Mouse (Mus musculus) kidney, adult 2 months (tissue): ENCODE results near the gene Clrn1. TPM values are rescaled to one million over a fixed set of nuclear protein-coding genes. Genes with fewer than 3 reads are reported as not detected.

Experiments used
- DNase-seq: peaks from one replicate; pipeline ENCODE4 v3.0.0; 2021
- H3K27ac ChIP-seq: fragments of 200-500 bp; 2 replicates; pipeline ENCODE4 v1.5.1; 2012; ENCODE audit warnings: low read depth, low read length, control low read depth, inconsistent platforms; ENCODE audit not compliant: insufficient read depth
- H3K27me3 ChIP-seq: fragments of 200-500 bp; replicated peaks from 2 replicates; pipeline ENCODE4 v1.6.1; 2012; ENCODE audit warnings: mild to moderate bottlenecking, moderate library complexity, low read length, inconsistent platforms; ENCODE audit not compliant: control insufficient read depth, insufficient read depth
- H3K36me3 ChIP-seq: fragments of 200-500 bp; 2 replicates; pipeline ENCODE4 v1.6.1; 2012; ENCODE audit warnings: mild to moderate bottlenecking, moderate library complexity, low read length, inconsistent platforms; ENCODE audit not compliant: control insufficient read depth, insufficient read depth
- H3K4me1 ChIP-seq: fragments of 200-500 bp; 2 replicates; pipeline ENCODE4 v1.6.1; 2011; ENCODE audit warnings: low read length; ENCODE audit not compliant: control insufficient read depth, insufficient read depth
- H3K4me3 ChIP-seq: fragments of 200-500 bp; 2 replicates; pipeline ENCODE4 v1.5.1; 2011; ENCODE audit warnings: mild to moderate bottlenecking, low read depth, low read length, control low read depth; ENCODE audit not compliant: insufficient read depth
- CTCF ChIP-seq: fragments of 200-500 bp; conservative IDR thresholded peaks from 2 replicates; pipeline ENCODE4 v1.5.1; 2011; ENCODE audit warnings: low read depth, mild to moderate bottlenecking, control low read depth, low read length, moderate library complexity, mixed read lengths; ENCODE audit not compliant: insufficient read depth, insufficient read length
- POLR2A ChIP-seq: fragments of 200-500 bp; IDR thresholded peaks from one replicate; pipeline ENCODE4 v1.6.1; 2011; ENCODE audit warnings: low read depth, low read length, control low read depth
- WGBS: fragments of 180-500 bp; shearing (Covaris S2); methylation state at CpG from one replicate; pipeline ENCODE4 v1.1.7; 2018; 5-methylcytosine and 5-hydroxymethylcytosine counted together
- polyA plus RNA-seq: library from polyadenylated mRNA; depleted of rRNA; stranded (reverse); fragments of >200 nt; gene quantifications from 2 replicates; pipeline ENCODE4 v1.2.3, GENCODE M21; 2012

Clrn1 gene
- polyA plus RNA-seq, 1 experiment: not detected

DNA sequence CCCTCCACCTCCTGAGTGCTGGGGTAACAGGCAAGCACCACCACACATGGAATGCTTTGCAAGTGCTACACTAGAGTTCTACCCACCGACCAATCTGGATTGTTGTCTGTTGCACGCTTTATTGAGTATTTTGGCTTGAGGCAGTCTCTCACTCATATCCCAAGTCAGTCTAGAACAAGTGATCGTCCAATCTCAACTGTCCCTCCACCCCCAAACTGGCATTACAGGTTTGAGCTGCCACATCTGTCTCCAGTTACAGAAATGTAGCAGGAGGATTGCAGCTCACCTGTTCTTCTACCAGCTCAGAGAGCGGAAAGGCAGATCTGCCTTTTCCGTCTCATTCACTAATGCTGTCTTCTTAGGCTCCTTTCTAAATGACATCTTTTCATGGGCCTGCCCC lies 10.0 kb upstream of the Clrn1 start:
- 90% methylated on average over 5 of the region's 5 CpGs for WGBS
- no peaks in the 10 kb centered on the region for H3K27me3 ChIP-seq
- no peak overlapping the region for H3K27ac ChIP-seq
- H3K36me3 ChIP-seq: no peaks in the 10 kb centered on the region
- TF ChIP-seq CTCF (no peak), POLR2A (no peak)
- H3K4me1 ChIP-seq: no peaks in the 10 kb centered on the region
- DNase-seq: no peak
- H3K4me3 ChIP-seq: no peak overlapping the region

GRCm38 (mm10) chr3:58894529-58894928 lies 9.4 kb upstream of the Clrn1 start:
- 74% methylated on average over 3 of the region's 3 CpGs for WGBS
- TF ChIP-seq CTCF: no peak
- no peak for TF ChIP-seq POLR2A
- DNase-seq: no peak

GRCm38 (mm10) chr3:58889670-58890069 lies 4.5 kb upstream of the Clrn1 start:
- Histone ChIP-seq H3K4me1 (no peaks in the 10 kb centered on the region), H3K27me3 (no peaks in the 10 kb centered on the region), H3K27ac (no peak overlapping the region), H3K4me3 (no peak overlapping the region), H3K36me3 (no peaks in the 10 kb centered on the region)
- no peak for TF ChIP-seq POLR2A
- no peak for TF ChIP-seq CTCF
- WGBS: 71% methylated on average over 3 of the region's 3 CpGs
- no peak for DNase-seq

More at GRCm38 (mm10) chr3:58894529-58894928, 9.4 kb upstream of the Clrn1 start:
- no peak overlapping the region for H3K27ac ChIP-seq
- no peak overlapping the region for H3K4me3 ChIP-seq
- H3K4me1 ChIP-seq: no peaks in the 10 kb centered on the region
- no peaks in the 10 kb centered on the region for H3K36me3 ChIP-seq
- H3K27me3 ChIP-seq: no peaks in the 10 kb centered on the region

DNA sequence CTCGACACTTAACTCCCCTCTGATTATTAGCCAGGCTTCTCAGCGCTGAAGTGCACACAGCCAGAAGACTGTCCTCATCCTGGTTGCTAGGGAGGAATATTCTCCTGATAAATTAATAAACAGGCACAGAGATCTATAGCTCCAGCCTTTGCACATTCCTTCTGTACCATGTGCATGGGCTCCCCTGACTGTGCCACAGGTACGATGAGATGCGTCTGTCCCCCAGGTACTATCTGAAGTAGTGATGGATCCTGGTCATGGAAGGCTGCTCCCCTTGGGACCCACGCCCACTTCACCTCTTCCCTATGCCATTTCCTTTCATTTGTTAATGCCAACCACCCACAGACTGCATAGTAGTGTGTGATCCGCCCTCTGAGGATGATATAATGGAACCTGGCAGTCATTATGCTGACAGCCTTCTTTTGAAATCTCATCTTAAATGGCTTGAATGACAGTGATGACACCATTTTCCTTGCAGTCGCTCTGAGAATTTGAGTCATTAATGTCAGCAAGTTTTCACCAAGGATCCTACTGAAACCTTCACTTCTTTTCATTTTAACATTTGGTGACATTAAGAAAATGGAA lies 3.1 kb upstream of the Clrn1 start:
- TF ChIP-seq CTCF (no peak), POLR2A (no peak)
- no peak overlapping the region for H3K4me3 ChIP-seq
- H3K4me1 ChIP-seq: no peaks in the 10 kb centered on the region
- no peaks in the 10 kb centered on the region for H3K27me3 ChIP-seq
- no peak overlapping the region for H3K27ac ChIP-seq
- 65% methylated on average over 7 of the region's 7 CpGs for WGBS
- no peaks in the 10 kb centered on the region for H3K36me3 ChIP-seq
- no peak for DNase-seq

DNA sequence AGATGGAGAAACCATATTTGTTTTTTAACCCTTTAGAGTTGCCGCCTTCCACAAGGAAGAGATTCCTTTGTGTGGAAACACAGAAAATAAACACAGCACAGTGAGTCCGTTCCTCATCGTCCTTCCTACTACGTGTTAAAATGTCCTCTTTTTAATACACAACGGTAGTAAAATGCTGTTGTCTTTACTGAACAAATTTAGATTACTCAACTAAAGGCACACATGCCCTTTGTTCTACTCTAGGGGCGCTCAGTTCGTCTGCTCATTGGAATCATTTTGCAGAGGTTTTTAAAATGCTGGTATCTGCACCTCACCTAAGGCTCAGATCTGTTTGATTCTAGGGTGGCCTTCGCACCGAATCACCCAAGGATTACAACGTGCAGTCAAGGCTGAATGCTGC lies 2.6 kb upstream of the Clrn1 start:
- no peak for TF ChIP-seq POLR2A
- no peak for TF ChIP-seq CTCF

DNA sequence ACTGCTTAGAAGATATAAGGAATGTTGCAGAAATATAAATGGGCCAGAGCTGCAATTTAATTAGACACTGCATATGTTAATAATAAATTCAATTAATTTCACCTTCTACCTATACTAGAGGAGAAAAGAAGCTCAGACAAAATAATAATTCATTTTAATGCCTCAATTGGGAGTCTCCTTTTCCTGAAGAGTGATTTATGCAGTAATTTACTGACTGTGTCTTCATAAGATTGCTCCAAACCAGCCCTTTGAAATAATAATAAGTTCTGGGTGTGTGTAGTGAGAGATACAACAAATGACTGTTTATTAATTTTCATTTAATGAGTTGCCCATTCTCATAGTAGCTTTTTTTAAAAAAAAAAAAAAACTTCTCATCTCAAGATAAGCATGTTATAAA lies 1.6 kb downstream of the Clrn1 start:
- TF ChIP-seq POLR2A: no peak
- no peak for TF ChIP-seq CTCF
- no peaks in the 10 kb centered on the region for H3K4me1 ChIP-seq
- H3K4me3 ChIP-seq: no peak overlapping the region
- no peak overlapping the region for H3K27ac ChIP-seq
- no peaks in the 10 kb centered on the region for H3K36me3 ChIP-seq
- no peaks in the 10 kb centered on the region for H3K27me3 ChIP-seq
- DNase-seq: no peak

More for the DNA sequence above, 2.6 kb upstream of the Clrn1 start:
- DNase-seq: no peak
- 69% methylated on average over 10 of the region's 10 CpGs for WGBS
- Histone ChIP-seq H3K4me3 (no peak overlapping the region), H3K27me3 (no peaks in the 10 kb centered on the region), H3K4me1 (no peaks in the 10 kb centered on the region), H3K36me3 (no peaks in the 10 kb centered on the region), H3K27ac (no peak overlapping the region)

DNA sequence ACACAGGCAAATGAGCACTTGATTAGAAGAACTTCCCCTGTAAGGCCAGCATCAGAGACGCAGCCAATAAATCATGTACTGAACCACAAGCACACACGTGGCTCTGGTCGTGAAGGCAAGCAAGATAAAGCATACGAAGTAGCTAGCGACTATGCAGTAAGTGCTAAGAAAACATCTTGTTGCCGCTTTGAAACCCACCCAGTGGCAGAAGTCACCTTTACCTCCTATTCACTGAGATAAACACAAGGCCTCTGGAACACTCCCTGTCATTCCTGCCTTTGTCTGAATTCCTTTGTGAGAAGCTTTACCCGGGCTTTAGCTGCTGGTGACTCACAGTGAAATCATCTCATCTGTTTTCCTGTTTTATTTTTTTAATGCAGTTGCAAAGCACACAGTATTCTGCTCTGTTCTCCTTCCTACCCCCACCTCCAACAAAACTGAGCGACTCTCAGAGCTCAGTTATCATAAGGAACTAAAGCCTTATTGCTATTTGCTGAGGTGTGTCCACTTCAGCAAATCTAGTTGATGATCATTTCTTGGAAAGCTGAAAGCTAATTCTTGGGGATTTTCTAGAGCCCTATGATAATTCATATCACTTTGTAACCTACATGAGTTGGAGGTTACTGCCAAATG lies 2.1 kb downstream of the Clrn1 start:
- 30% methylated on average over 8 of the region's 8 CpGs for WGBS
- H3K4me3 ChIP-seq: no peak overlapping the region
- no peaks in the 10 kb centered on the region for H3K27me3 ChIP-seq
- TF ChIP-seq POLR2A (no peak), CTCF (no peak)
- H3K4me1 ChIP-seq: no peaks in the 10 kb centered on the region
- H3K36me3 ChIP-seq: no peaks in the 10 kb centered on the region
- DNase-seq: no peak
- no peak overlapping the region for H3K27ac ChIP-seq
